In genomic region chr5:52821691-52822090, GRCm38 (mm10) we compare ENCODE assay signal across 8 mouse cellular contexts. TPM values are rescaled to one million over a fixed set of nuclear protein-coding genes. Genes with fewer than 3 reads are reported as not detected.
DNase-seq lines count a peak whose midpoint lies in the region; ATAC-seq and TF ChIP-seq lines count a peak whose summit lies in the region.
"Had no signal": no experiment of that assay in that cellular context is flagged by ENCODE, and none has a peak within 500 bp of the region (broad histone marks: within the 10 kb centered on the region; RNA-seq: fewer than 3 reads in every experiment).

No protein-coding gene starts in this region.

- peaks cover 13% of the 10 kb centered on the region for H3K36me3 ChIP-seq in kidney, embryonic 14.5 days (ENCODE audit: control insufficient read depth, insufficient read depth, low read length)
- H3K36me3 ChIP-seq in G1E (replicated peaks): peaks cover 79% of the 10 kb centered on the region

- no peak for ATAC-seq in kidney, embryonic 14.5 days (ENCODE audit: low FRiP score, low TSS enrichment)
- peak; percentile 15; the same call in 1 of the 2 replicates for ATAC-seq in G1E (ENCODE audit: extremely low read depth, insufficient number of reproducible peaks, low FRiP score, poor library complexity, severe bottlenecking)
- ATAC-seq in erythroblast, adult 5-6 weeks (replicated peaks; ENCODE audit: low FRiP score, poor library complexity, severe bottlenecking): peak; percentile 74; the same call in 1 of the 2 replicates

- 0 out of 2 replicates have a peak, but pooled peaks have one; percentile 31 for TF ChIP-seq CTCF in G1E (IDR thresholded peaks at IDR 0.05; ENCODE audit: low read depth, low read length)

- H3K9me3 ChIP-seq in kidney, embryonic 14.5 days (ENCODE audit: control insufficient read depth, low read length): no peaks in the 10 kb centered on the region
- no peaks in the 10 kb centered on the region for H3K9me3 ChIP-seq in G1E (replicated peaks)
- H3K9me3 ChIP-seq: lung, embryonic 15.5 days had no signal

- H3K4me2 ChIP-seq in kidney, embryonic 14.5 days (replicated peaks; ENCODE audit: low read depth, low read length): no peak overlapping the region
- H3K4me2 ChIP-seq: lung, embryonic 15.5 days had no signal

- H3K9ac ChIP-seq in kidney, embryonic 14.5 days (ENCODE audit: low read depth, low read length): no peak overlapping the region
- H3K9ac ChIP-seq: lung, embryonic 15.5 days had no signal

- no peaks in the 10 kb centered on the region for H3K27me3 ChIP-seq in kidney, embryonic 14.5 days (ENCODE audit: control insufficient read depth, insufficient read depth, low read length)
- H3K27me3 ChIP-seq in G1E (ENCODE audit: insufficient read depth, low read length): no peaks in the 10 kb centered on the region
- H3K27me3 ChIP-seq: lung, embryonic 15.5 days had no signal

- H3K4me3 ChIP-seq in kidney, embryonic 14.5 days (ENCODE audit: low read length): no peak overlapping the region
- H3K4me3 ChIP-seq in G1E (ENCODE audit: low read depth, low read length): no peak overlapping the region
- H3K4me3 ChIP-seq: lung, embryonic 15.5 days had no signal

- H3K4me1 ChIP-seq in kidney, embryonic 14.5 days (ENCODE audit: control insufficient read depth, insufficient read depth, low read length): no peaks in the 10 kb centered on the region
- H3K4me1 ChIP-seq in G1E (ENCODE audit: insufficient read depth, low read depth, low read length): 0 out of 2 replicates have a peak, but pooled peaks cover 3% of the 10 kb centered on the region
- H3K4me1 ChIP-seq: lung, embryonic 15.5 days had no signal

- H3K27ac ChIP-seq in kidney, embryonic 14.5 days (ENCODE audit: low read depth, low read length): no peak overlapping the region
- H3K27ac ChIP-seq: lung, embryonic 15.5 days had no signal

- WGBS in kidney, embryonic 14.5 days: 32% methylated on average over 3 of the region's 3 CpGs

- peak; percentile 83 for DNase-seq in kidney, adult 9 months
- DNase-seq in G1E (ENCODE audit: low spot score): peak; percentile 9
- peak; percentile 63 for DNase-seq in adrenal gland, postnatal 14 days
- DNase-seq in layer of hippocampus, adult 9-10 months (ENCODE audit: low spot score): peak; percentile 77
- DNase-seq in retina, adult 2 months (ENCODE audit: low read depth, low spot score): peak; percentile 20

RNA-seq across cellular contexts. Expression of gene Anapc4, which starts 12.1 kb away (rescaled TPM):
- 76.0 and 120 TPM in 2 replicates for polyA plus RNA-seq in kidney, embryonic 14.5 days (2014; fragmentation: Nextera tagmentation; extraction: Ambion mirVana)
- 72.5 and 79.2 TPM in 2 replicates for total RNA-seq in G1E (2014; fragmentation: Nextera tagmentation)
- total RNA-seq in G1E (2017): 120 and 132 TPM in 2 replicates
- polyA plus RNA-seq in G1E (2012): 7.8 and 8.7 TPM in 2 replicates
- total RNA-seq in adrenal gland, postnatal 14 days (2021): 57.5 and 66.8 TPM in 2 replicates
- 9.0 and 9.4 TPM in 2 replicates for total RNA-seq in erythroblast, adult 5-6 weeks (2015; ENCODE audit: low replicate concordance)
- total RNA-seq in erythroblast, adult 5-6 weeks (2017; ENCODE audit: low replicate concordance): 24.0 and 30.7 TPM in 2 replicates

RNA-seq across cellular contexts. Expression of gene Zcchc4, which starts 46.5 kb away (rescaled TPM):
- polyA plus RNA-seq in kidney, embryonic 14.5 days (2014; fragmentation: Nextera tagmentation; extraction: Ambion mirVana): 13.5 and 18.5 TPM in 2 replicates
- 76.8 and 87.4 TPM in 2 replicates for total RNA-seq in G1E (2014; fragmentation: Nextera tagmentation)
- 48.1 and 51.1 TPM in 2 replicates for total RNA-seq in G1E (2017)
- polyA plus RNA-seq in G1E (2012): 12.4 and 13.1 TPM in 2 replicates
- total RNA-seq in adrenal gland, postnatal 14 days (2021): 9.6 and 10.9 TPM in 2 replicates
- total RNA-seq in erythroblast, adult 5-6 weeks (2015; ENCODE audit: low replicate concordance): 4.0 and 10.0 TPM in 2 replicates
- 11.0 and 14.8 TPM in 2 replicates for total RNA-seq in erythroblast, adult 5-6 weeks (2017; ENCODE audit: low replicate concordance)

Comparison
In these comparisons a context has a peak if more than half of its experiments do, and no peak if none do; other contexts are left out.
1. DNase-seq: peak in every context shown above with its lines; median percentile 83 in kidney, adult 9 months; 77 in layer of hippocampus, adult 9-10 months; 63 in adrenal gland, postnatal 14 days; 20 in retina, adult 2 months; 9 in G1E.